Mouse (Mus musculus) T-helper 2 cell (primary cell): ENCODE data around the gene Itgb5.

Experiments used
- in situ Hi-C: fragments of 300-600 bp; cut with MboI, MseI; formaldehyde crosslinking; loops from one replicate; pipeline ENCODE4 v1.15.1; 2025; ENCODE audit warnings: high pct_unique_total_duplicates

Gene Itgb5

DNA sequence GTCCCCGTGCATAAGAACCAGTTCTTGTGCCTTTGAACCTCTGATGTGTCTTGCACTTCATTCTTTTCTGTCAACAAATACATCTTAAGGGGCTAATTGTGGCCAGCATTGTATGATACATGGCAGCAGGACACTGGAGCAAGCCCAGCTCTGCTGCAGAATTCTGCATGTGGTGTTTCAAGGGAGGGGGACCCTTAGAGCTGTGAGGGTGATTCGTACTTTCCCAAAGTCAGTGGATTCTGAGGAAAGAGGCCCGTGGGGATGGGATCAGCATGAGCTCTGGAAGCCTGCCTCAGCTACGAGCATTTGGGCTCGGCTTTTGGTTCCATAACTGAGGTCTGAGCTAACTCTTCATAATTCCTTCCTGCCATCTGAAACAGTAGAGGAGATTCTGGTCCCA, 75.1 kb downstream of the Itgb5 start:
- in situ Hi-C loops: no loop called here

DNA sequence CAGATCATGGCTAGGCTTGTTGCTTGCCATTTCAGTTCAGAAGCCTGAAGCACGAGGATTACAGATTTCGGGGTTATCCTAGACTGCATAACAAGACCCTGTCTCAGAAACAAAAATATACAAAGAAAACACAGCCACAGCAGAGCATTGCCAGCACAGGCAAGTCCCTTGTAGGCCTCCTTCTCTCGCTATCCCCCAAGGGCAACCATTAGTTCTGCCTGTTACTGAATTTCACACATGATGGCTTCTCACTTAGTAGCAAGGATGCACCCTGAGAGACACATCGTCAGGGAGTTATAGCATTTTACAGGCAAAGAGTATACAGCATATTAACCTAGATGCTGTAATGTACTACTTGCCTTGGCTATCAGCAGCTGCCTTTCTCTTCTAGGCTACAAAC, 78.8 kb downstream of the Itgb5 start:
- in situ Hi-C loops: no loop called here

DNA sequence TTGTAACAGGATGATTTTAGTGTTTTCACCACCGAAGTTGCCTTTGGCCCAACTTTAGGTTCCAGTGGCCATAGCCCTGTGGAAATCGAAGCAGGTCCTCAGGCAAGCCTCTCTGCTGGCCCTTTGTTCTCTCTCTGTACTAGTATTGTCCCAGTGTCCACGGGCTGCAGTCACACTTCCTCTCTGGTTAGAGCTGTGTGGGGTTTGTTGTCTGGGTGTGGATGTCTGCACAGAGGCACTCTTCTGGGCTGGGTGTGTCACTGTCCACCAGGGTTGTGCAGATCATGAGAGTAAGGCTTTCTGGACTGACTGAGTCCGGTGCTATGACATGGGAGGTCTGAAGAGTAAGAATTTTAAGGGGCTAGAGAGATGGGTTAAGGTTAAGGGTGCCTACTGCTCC, 85.5 kb downstream of the Itgb5 start:
- in situ Hi-C loops: no loop called here

DNA sequence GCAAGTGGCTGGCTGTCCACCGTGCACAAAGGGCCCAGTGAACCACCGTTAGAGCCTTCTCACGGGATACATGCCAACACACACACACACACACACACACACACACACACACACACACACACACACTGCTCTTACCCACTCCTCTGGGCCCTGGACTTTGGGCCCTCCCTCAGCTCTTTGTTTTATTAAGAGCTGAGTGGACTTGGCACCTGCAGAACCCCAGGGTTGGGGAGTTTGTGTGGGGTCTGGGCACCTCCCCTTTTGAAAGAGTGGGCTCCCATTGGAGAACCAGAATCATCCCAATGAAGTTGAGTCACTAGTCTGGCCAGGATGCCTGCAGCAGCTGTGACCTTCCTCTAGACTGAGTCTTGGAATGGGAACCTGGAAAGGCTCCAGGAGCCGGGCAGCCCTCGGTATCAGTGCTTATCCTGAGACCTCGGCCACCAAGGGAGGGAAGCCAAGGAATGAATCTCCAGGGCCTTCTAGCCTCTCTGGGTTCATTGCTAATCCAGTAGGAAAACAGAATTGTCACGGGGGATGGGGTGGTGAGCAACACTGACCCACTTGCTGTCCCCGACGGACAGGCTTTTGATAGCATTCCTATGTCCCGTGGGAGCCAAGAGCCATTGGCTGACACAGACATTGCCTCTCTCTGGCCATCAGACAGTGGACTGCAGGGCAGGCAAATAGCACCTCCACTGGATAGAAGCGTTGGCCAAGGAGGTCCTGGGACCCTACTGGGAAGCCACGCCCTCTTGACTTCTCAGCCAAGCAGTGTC, 87.2 kb downstream of the Itgb5 start:
- in situ Hi-C loops: no loop called here

DNA sequence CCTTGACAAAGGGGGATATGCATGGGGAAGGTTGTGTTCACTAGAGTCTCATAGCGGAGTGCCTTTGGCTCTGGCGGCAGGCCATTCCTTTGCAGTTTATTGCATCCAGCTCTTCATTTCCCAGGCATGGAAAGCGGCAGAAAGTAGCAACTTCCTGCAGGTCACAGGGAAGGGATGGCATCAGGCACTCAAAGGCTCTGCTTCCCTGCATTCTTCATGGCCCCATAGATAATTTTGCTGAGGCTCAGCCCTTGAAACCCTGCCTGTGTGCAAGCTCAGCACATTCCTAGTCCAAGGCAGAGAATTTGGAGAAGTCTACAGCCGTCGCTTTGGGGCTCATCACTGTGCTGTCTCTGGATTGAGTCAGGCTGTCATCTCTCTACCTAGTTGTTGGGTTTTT, 87.9 kb downstream of the Itgb5 start:
- in situ Hi-C loops: no loop called here

DNA sequence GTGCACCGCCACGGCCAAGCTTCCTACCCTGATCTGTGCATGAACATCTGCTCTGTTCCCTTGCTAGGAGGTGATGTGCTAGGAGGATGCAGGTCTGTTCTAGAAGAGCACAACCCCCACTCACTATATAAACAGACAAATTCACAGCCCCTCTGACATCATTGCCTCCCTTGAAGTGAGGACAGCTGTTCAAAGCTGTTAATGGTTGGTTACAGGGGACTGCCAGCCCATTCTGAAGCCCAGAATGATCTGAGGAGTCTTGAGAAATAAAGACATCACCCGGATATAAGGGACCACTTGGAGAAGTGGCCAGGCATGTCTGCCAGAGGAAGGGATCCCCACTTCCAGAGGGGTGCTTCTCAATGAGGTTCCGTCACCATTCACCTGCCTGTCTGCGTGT, 88.5 kb downstream of the Itgb5 start:
- in situ Hi-C loops: no loop called here

DNA sequence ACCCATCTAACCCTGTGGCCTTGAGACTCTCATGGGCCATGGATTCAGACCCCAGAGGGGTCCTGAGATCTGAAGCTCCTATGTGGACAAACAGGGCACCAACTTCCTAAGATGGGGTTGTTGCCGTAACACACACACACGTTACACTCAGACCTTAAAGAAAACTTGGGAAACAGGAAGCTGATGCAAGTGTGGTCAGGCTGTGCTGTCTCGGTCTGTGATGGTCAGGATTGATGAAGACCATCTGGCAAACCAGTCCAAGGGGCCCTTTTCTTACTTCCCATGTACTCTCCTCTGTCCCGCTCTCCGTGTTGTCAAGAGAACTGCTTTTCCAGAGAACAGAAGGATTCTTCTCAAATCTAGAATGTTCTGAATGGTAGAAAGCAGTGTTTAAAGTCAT, 92.0 kb downstream of the Itgb5 start:
- in situ Hi-C loops: no loop called here

DNA sequence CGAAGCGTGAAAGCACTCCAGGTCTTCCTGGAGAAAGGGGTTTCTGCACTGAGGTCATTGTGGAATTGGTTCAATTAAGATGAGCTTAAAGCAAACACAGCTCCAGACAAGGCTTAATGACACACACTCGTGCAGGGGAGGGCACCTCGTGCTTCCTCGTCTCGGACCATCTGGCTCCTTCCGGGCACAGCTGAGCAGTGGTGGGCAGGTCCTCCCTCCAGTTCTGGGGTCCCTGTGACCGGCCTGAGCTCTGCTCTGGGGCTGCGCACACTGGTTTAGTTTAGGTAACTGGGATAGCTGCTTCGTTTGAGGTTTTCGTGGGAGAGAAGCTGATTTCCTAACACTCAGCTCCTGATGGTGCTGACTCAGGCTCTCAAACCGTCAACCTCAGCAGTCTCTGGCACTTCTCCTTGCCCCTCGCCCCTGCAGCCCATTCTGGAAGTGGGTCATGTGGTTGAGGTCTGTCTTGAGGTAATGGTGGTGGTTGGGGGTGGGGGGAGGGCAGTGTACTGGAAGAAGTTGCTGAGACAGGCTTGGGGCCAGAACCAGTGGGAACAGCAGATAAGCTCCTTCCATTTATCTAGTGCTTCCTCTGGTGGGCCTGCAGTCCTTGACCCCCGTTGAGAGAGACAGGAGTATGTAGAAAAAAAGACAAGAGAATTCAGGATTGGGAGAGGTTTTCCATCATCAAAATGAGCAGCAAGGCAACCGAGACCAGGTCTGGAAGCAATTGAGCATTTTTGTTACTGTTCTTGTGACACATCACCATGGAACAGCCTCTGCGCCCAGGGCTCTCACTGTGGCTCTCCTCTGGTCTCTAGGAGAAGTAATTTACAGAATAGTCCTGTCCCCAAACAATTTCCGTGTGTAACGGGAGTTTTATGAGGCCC, 92.9 kb downstream of the Itgb5 start:
- in situ Hi-C loops: no loop called here

DNA sequence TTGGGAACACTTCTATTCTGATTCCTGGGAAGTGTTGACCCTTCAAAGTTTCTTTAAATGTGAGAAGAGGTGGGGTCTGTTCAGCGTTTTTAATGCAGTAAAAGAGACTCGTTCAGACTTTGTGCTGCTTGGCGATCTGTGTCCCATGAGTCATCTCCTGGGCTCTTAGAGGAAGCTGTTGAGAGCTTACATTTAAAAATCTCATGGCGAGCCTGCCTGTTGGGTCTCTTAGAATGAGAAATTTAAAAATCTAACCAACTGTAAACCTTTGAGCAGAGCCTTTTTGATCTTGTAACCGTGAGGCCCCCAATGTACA, 93.5 kb downstream of the Itgb5 start:
- in situ Hi-C loops: no loop called here

DNA sequence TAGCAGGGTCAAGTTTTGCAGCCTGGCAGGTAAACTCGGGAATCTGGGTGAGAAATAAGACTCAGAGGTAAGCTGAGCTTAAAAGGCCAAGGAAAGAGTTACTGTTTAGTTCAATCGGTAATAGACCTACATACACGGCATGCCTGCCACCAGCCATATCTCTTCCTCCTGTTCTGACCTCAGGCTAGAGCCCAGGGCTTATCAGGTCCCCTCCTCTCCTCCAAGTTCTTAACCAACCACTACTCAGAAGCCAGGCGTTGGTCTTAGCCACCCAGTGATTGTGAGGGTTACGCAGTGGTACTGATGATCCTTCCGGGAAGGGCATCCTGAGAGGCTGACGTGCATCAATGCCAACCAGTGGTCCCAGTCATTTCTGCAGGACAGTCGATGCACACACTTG, 94.3 kb downstream of the Itgb5 start:
- in situ Hi-C loops: no loop called here

DNA sequence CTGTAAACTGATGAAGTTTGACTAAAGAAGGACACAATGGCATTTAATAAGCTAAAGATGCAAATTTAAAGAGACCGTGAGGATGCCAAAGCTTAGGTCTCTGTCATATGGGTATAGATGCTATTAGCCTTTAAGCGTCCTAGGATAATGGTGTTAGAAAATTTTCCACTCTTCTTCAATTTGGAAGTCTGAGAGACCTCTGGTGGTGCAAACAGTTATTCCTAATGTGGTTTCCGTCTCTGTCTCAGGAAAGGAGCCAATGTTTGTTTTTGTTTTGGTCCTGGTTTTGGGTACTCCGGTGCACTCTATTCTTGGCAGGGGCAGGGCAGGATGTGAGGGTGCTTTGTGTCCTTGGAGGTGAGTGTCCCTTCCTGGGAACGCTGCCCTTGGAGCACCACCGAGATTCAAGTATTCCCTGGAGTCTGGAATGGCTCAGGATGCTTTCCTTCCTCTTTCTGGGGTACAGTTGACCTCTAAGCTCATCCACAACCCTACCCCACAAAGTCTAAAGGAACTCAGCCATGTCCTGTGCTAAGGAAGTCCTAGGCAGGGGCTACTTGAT, 97.9 kb downstream of the Itgb5 start:
- in situ Hi-C loops: no loop called here

DNA sequence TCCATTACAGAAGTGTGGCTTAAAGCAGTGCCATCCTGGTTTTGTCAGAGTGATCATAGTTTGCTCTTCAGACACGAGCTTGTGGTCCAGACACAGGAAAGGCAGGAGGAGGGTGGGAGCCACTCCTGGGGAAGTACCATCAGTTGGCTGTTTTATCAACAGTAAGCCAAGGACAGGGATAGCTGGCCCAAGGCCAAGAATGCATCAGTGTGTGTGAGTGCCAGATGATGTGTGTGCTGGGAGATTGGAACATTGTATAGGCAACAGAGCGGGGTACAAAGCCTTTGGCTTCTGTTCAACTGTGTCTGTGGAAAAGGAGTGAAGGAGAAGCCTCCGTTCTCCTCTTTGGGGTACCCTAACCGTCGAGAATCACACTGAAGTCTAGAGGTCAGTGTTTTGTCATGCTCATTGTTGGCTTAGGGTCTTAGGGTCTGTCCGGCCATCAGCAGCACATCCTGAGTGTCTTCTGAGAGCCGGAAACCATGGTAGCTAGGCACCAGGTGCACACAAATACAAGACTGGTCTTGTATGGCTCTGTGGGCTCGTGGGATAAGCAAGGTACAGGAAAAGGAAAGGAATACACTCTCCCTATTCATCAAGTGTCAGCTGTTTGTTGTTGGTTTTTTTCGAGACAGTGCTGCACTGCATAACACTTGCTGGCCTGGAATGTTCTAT, 99.5 kb downstream of the Itgb5 start:
- in situ Hi-C loops: no loop called here

DNA sequence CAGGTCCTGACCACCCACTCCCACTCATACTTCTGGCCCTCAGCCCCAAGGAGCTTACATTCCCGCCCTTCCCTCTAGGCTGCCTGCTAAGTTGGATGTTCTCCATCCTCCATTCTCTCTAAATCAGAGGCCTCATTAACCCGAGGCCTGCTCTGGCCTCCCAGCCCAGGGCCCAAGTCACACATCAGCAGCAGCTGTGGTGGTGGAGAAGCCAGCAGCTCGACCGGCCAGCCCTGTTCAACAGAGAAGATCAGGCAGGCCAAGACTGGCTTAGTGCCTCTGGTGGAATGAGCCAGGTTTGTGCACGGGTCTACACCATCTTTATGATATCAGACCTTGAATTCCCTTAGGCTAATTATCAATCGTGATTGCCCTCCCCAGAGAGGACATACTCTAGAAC, 101.3 kb downstream of the Itgb5 start:
- in situ Hi-C loops: no loop called here

DNA sequence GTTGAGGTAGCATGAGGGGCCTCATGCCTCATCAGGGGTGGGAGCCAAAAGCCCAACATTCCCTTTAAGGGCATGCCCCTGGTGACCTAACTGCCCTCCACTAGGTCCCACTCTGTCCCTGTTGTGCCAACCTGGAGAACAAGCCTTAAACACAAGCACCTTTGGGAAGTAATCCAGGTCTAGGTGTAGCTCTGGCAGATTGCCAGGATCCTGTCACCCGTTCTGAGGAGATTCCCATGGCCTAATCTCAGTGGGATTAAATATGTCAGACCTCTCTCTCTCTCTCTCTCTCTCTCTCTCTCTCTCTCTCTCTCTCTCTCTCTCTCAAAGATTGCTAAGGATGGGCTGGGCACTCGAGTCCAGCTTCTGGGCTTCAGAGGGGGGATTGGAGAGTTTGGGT, 102.2 kb downstream of the Itgb5 start:
- in situ Hi-C loops: no loop called here

DNA sequence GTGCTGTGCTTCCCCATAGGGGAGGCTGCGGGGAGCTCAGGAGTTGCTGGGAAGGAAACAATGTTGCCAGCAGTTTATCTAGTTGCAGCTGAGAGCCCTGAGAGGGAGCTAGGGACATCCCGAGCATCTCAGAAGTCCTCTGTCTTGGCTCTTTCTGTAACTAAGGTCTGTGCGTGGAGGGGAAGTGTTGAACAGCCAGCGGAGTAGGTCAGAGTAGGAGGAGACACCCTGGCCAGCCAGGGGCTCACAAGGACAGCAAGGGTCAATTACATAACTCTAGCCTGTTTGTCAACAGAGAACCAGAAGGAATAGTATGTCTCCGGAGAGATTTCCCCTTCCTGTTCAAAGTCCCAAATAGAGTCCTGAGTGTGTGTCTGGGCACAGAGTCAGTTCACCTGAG, 102.7 kb downstream of the Itgb5 start:
- in situ Hi-C loops: no loop called here

DNA sequence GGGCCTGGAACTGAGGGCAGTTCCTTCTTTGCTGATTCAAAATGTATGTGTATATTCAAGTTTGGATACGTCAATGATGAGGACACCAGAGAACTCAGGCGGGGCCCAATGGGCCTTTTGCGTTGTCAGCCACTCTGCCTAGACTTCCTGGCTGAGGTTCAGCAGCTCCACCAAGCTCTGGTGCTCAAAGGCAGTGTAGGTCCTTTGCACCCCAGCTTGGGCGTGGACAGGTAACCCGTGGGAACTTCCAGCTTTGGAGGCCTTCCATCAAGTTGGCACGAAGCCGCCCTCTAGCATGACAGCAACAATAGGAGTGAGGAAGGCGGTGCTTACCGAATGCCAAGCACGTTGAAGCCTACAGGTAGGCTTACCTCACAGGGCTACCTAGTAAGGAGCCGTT, 103.9 kb downstream of the Itgb5 start:
- in situ Hi-C loops: no loop called here

DNA sequence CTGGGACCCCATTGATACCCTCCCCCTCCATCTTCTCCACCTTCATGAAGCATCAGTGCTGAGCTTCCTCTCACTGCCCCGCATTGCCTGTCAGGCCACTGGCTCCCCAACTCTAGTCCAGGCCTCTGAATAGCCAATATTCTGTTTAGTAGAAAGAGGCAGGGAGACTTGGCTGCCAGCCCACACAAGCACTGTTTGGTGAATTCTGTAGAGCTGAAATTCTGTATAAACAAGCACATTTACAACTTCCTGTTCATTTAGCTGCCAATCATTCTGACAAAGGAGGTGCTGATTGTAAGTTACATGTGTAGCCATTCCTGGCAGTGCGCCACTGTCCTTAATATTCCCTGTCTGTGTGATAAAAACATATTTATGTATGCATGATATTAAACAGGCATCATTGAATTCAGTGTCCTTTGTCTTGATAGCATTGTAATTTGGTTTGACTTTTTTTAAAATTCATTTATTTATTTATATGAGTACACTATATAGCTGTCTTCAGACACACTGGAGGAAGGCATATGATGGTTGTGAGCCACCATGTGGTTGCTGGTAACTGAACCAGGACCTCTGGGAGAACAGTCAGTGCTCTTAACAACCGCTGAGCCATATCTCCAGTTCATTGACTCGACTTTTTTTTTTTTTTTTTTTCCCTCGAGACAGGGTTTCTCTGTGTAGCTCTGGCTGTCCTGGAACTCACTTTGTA, 105.4 kb downstream of the Itgb5 start:
- in situ Hi-C loops: no loop called here

DNA sequence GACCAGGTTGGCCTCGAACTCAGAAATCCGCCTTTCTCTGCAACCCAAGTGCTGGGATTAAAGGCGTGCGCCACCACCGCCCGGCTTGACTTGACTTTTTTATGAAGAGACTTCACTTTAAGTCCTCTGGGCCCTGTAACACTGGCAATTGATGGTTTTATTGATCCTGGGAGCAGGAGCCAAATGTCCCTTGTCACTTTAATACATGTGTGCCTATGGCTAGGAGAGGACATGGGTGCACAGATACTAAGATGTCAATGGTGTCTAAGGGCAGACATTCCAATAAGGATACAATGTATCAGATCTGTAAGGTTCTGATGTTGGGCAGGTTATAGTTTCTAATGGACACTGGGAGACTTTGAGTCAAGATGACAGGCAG, 105.9 kb downstream of the Itgb5 start:
- in situ Hi-C loops: no loop called here

DNA sequence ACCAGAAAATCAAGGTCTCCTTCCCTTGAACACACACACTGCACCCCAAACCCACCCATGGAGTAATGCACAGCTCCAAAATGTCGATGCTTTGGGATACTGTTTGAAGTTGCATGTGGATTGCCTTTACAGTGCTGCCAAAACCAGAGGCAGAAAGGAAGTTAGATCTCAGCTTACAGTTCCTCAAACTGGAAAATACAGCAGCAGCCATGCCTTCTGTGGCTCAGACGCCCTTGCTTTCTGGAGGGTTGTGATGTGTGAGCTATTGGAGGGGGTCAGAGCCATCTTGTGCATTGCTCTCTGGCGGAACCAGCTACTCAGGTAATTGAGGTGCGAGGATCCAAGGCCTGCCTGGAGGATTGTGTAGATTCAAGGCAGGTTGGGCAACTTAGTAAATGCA, 107.4 kb downstream of the Itgb5 start:
- in situ Hi-C loops: no loop called here

DNA sequence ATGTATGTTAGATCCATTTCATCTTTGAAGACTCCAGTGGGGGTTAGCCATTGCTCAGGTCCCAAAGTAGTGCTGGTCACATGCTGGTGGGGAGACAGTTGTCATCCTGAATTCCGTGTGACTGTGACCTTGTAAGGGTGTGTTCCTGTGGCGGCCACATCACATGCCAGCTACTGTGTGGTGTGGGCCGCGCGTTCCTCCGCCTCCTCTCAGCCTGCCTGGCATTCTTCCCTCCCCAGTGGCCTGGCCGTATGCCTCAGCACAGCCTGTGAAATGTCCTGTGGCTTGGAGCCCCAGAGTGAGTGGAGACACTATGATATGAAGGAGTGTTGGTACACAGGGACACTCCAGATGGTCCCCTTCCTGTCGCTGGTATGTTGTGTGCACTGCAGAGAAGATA, 108.1 kb downstream of the Itgb5 start:
- in situ Hi-C loops: no loop called here

DNA sequence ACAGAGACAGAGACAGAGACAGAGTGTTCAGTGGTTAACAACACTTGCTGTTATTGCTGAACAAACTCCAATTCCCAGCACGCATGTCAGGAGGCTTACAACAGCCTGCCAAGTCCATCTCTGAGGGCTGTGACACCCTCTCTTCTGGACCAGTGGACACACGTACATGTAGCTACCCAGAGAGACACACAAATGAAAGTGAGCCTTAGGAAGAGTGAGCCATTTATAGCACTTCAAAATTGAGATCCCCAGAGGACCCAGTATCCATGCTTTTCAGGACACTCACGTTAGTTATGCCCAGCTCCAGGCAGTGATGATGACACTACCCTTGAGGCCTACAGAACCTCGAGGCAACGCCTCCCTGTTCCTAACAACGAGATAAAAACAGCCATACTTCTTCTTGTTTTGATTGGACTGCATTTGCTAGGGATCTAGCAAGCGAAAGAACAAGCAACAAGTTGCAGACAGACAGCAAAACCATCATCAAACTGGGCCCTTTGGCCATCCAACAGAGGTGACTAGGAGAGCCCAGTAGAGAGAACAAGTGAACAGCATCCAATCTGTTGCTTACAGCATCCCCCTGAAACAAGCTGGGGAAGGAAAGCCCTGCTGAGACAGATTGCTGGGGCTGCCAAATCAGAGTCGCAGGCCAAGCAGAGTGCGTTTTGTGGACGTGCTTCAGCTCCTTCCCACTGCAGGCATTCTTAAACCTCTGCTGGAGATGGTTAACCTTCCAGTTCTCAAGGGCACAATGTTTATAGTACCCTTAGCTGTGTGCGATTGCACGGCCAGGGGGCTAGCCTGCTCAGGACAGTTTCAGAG, 109.1 kb downstream of the Itgb5 start:
- in situ Hi-C loops: no loop called here
